Mouse (Mus musculus): ENCODE results near the gene Gm20388. TPM values are rescaled to one million over a fixed set of nuclear protein-coding genes. Genes with fewer than 3 reads are reported as not detected.

Gm20388 gene
- polyA plus RNA-seq, 1 experiment from 2014 or later = 1.7 TPM

DNA sequence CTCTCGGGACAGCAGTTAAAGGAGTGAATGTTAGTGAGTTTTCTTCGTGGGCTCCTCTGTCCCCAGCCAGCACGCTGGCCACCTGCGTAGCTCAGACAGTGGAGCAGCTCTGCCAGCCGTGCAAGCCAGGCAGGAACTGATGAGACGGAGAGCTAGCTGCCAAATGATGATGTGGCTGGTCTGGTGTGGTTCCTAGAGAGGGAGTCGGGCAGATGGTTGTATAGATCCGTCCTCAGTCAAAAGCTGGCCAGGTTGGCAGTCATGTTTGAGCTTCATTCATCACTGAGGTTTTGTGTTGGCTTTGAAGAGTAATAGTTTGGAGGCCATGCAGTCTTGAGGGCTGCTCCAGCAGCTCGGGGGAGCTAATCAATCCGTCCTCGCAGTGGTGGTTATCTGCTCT is 3588.3 kb downstream of the Gm20388 start:
- Histone ChIP-seq H3K27ac (no peak overlapping the region), H3K36me3 (peaks cover 100% of the 10 kb centered on the region), H3K9me3 (peaks cover 8% of the 10 kb centered on the region; the same call in 1 of the 2 replicates), H3K4me1 (replicated peaks) (no peaks in the 10 kb centered on the region), H3K4me3 (no peak overlapping the region), H3K27me3 (ENCODE audit: insufficient read depth, poor library complexity, severe bottlenecking) (no peaks in the 10 kb centered on the region)
- DNase-seq (ENCODE audit: low spot score) = no peak
- 94% methylated on average over 11 of the region's 11 CpGs for WGBS

DNA sequence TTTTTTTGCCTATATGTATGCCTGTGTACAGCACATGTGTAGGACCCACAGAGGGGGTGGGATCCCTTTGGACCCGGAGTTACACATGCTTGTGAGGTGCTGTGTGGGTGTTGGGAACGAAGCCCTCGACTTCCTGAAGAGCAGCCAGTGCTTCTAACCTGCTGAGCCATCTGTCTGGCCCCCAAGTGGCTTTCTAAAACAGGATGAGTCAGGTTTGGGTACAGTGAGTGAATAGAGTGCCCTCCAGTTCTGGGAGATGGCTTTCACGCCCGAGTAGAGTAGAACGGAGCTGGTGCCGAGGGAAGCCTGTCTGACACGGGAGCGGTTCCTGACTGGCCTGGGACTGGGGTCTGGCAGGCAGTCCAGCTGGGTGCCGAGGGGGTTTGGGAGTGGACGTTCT is 3588.9 kb downstream of the Gm20388 start:
- whole genome bisulfite sequencing = 94% methylated on average over 11 of the region's 11 CpGs
- H3K27me3 ChIP-seq (ENCODE audit: insufficient read depth, poor library complexity, severe bottlenecking) = no peaks in the 10 kb centered on the region
- peaks cover 8% of the 10 kb centered on the region; the same call in 1 of the 2 replicates for H3K9me3 ChIP-seq
- no peak overlapping the region for H3K4me3 ChIP-seq
- no peaks in the 10 kb centered on the region for H3K4me1 ChIP-seq (replicated peaks)
- H3K27ac ChIP-seq = no peak overlapping the region
- DNase-seq (ENCODE audit: low spot score) = no peak
- peaks cover 100% of the 10 kb centered on the region for H3K36me3 ChIP-seq

DNA sequence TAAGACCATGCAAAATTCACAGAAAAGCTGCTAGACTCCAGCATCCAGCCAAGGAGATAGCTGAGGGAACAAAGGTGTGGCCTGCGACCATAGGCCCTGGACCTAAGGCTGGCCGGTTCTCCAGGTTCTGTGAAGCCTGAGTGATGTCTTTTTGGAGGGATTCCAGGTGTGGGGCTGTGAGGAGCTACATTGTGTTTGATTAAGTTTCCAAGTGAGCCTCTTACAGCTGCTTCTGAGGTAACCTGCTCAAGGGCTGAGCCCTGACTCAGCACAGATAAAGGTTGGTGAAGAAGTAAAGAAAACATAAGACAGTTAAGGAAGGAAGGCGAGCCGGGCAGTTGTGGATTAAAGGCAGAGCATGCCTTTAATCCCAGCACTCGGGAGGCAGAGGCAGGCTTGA is 3591.6 kb downstream of the Gm20388 start:
- Histone ChIP-seq H3K9me3 (peaks cover 8% of the 10 kb centered on the region; the same call in 1 of the 2 replicates), H3K27me3 (ENCODE audit: insufficient read depth, poor library complexity, severe bottlenecking) (no peaks in the 10 kb centered on the region), H3K4me3 (no peak overlapping the region), H3K36me3 (peaks cover 100% of the 10 kb centered on the region), H3K4me1 (replicated peaks) (no peaks in the 10 kb centered on the region), H3K27ac (no peak overlapping the region)
- WGBS = 96% methylated on average over 5 of the region's 5 CpGs
- no peak for DNase-seq (ENCODE audit: low spot score)

DNA sequence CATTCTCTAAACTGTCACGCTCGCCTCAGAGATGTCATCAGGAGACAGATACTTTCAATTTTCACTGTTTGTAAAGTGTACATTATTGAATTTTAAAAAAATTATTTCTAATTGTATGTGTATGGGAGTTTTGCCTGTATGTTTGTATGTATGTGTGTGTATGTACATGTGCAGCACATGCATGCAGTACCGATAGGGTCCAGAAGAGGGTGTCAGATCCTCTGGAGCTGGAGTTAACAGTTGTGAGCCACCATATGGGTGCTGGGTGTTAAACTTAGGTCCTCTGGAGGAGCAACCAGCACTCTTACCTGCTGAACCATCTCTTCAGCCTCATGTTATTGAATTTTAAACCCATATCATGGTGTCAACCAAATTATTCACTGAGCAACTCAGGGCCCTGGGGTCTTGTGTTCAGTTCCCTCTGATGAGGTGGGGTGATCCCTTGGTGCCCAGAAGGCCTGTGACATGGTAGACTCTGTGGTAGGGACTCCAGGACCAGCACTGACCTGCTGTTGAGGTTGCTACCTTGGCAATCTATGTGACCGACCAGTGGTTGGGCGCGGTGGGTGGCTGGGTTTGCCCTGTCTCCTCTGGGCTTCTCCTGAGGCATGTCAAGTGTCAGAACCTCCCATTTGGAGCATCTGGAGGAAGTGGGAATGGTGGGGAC is 3593.3 kb downstream of the Gm20388 start:
- no peak overlapping the region for H3K4me3 ChIP-seq
- H3K27me3 ChIP-seq (ENCODE audit: insufficient read depth, poor library complexity, severe bottlenecking) = no peaks in the 10 kb centered on the region
- no peaks in the 10 kb centered on the region for H3K4me1 ChIP-seq (replicated peaks)
- H3K9me3 ChIP-seq = peaks cover 8% of the 10 kb centered on the region; the same call in 1 of the 2 replicates
- no peak overlapping the region for H3K27ac ChIP-seq
- WGBS = 97% methylated on average over 6 of the region's 6 CpGs
- no peak for DNase-seq (ENCODE audit: low spot score)
- H3K36me3 ChIP-seq = peaks cover 100% of the 10 kb centered on the region

DNA sequence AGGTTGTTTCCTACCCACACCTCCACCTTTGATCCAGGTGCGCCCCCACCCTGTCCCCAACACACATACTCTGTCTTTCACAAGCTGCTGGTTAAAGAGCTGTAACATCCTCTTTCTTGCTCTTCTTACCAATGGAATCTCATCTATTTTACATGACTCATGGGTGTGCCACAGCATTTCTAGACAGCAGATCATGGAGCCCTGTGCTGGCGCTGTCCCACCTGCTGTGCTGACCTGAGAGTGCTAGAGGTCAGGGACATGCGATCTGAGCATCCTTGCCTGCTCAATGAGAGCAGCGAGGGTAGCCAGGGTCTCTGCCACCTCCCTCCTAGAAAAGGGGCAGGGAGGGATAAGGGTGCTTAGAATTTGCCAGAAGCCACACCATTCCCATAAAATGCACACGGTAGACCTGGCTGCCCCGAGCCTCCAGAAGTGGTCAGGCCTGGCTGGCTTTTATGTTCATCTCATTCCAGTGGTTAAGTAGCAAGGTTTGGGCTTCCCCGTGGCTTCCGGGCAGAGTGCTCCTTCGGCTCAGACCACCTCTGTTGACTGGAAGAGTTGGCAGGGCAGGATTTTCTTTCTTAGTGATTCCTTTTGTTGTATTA is 3594.1 kb downstream of the Gm20388 start:
- Histone ChIP-seq H3K9me3 (peaks cover 8% of the 10 kb centered on the region; the same call in 1 of the 2 replicates), H3K4me1 (replicated peaks) (no peaks in the 10 kb centered on the region), H3K4me3 (no peak overlapping the region), H3K27me3 (ENCODE audit: insufficient read depth, poor library complexity, severe bottlenecking) (no peaks in the 10 kb centered on the region), H3K36me3 (peaks cover 100% of the 10 kb centered on the region), H3K27ac (no peak overlapping the region)
- WGBS = 88% methylated on average over 9 of the region's 9 CpGs
- DNase-seq (ENCODE audit: low spot score) = no peak

DNA sequence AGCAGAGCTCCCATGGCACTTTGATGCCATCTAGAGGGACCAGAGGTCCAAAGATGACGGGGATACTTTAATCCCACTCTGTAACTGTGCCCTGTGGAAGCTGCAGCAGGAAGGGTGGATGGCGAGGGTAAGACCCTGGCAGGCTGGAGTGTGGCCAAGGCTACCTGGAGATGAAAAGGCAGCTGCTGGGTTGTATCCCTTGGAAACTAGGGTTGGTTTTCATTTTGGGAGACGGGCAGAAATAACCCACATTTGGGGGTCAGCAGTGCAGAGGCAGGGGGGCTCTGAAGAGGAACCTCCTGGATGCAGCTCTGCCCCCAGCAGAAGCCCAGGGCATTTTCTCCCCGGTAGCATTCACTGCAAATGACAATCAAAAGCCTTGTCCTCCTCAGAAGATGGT is 3594.6 kb downstream of the Gm20388 start:
- DNase-seq (ENCODE audit: low spot score) = no peak
- peaks cover 8% of the 10 kb centered on the region; the same call in 1 of the 2 replicates for H3K9me3 ChIP-seq
- H3K36me3 ChIP-seq = peaks cover 100% of the 10 kb centered on the region
- no peak overlapping the region for H3K4me3 ChIP-seq
- H3K27me3 ChIP-seq (ENCODE audit: insufficient read depth, poor library complexity, severe bottlenecking) = no peaks in the 10 kb centered on the region
- WGBS = 86% methylated on average over 4 of the region's 4 CpGs
- no peak overlapping the region for H3K27ac ChIP-seq
- H3K4me1 ChIP-seq (replicated peaks) = no peaks in the 10 kb centered on the region

DNA sequence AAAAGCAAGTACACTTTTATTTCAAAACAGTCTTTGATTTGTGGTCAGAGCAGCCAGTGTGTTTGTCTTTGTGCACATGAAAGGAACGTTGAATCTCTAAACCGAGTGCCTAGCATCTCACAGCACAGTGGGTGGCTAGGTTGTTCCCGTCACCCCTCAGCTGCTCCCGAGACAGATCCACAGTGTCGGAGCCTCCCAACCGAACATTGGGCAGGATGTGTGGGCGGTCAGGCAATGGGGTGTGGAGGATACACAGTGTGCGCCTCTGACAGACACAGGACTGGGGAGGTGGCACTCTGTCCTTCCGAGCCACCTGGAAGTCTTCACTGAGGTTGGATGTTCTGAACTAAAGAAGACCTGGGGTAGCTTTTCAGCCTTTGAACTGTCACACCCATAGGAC is 3595.1 kb downstream of the Gm20388 start:
- H3K9me3 ChIP-seq = peaks cover 8% of the 10 kb centered on the region; the same call in 1 of the 2 replicates
- peaks cover 100% of the 10 kb centered on the region for H3K36me3 ChIP-seq
- H3K27ac ChIP-seq = no peak overlapping the region
- no peaks in the 10 kb centered on the region for H3K27me3 ChIP-seq (ENCODE audit: insufficient read depth, poor library complexity, severe bottlenecking)
- H3K4me1 ChIP-seq (replicated peaks) = no peaks in the 10 kb centered on the region
- WGBS = 86% methylated on average over 9 of the region's 9 CpGs
- DNase-seq (ENCODE audit: low spot score) = no peak
- no peak overlapping the region for H3K4me3 ChIP-seq

DNA sequence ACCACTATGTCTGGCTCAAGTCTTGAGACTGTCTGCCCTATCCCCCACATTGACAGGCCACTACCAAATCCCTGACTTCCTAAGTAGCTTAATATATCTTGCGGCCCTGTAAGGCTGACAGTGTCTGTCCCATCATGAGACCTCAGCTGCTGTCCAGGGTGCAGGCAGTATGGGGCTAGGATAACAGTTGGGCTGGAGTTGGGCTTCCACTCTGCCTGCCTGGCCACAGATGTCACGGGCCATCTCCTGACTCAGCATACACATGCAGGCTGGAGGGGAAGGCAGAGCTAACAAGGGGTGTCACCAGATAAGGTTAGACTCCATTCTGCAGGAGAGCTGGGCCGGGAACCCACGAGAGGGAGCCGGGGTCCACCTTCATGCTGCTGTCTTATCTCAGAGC is 3596.5 kb downstream of the Gm20388 start:
- Histone ChIP-seq H3K36me3 (peaks cover 90% of the 10 kb centered on the region), H3K27me3 (ENCODE audit: insufficient read depth, poor library complexity, severe bottlenecking) (peaks cover under 1% of the 10 kb centered on the region; the same call in 1 of the 2 replicates), H3K4me3 (no peak overlapping the region), H3K27ac (no peak overlapping the region), H3K9me3 (peaks cover 8% of the 10 kb centered on the region; the same call in 1 of the 2 replicates), H3K4me1 (replicated peaks) (no peaks in the 10 kb centered on the region)
- WGBS = 97% methylated on average over 5 of the region's 5 CpGs
- no peak for DNase-seq (ENCODE audit: low spot score)

DNA sequence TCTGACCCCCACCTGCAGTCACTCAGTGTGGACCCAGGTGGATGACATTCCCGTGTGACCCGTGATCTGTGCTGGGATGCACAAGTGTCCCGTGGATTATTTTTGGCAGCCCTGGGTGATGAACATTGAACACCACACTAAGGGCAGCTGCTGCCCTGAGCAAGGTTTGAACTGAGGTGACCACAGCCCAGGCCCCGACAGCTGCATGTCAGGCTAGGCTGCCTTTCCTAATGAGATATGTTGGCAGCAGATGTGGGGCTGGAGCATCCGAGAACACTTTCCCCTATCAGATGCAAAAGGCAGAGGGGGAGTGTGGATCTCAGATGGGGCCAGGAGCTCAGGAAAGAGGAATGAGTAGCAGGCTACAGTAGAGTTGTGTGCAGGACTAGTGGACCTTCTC is 3600.2 kb downstream of the Gm20388 start:
- 76% methylated on average over 5 of the region's 5 CpGs for WGBS
- Histone ChIP-seq H3K9me3 (no peaks in the 10 kb centered on the region), H3K4me3 (no peak overlapping the region), H3K36me3 (peaks cover 54% of the 10 kb centered on the region), H3K27ac (no peak overlapping the region), H3K4me1 (replicated peaks) (peaks cover 26% of the 10 kb centered on the region), H3K27me3 (ENCODE audit: insufficient read depth, poor library complexity, severe bottlenecking) (peaks cover 36% of the 10 kb centered on the region)
- DNase-seq (ENCODE audit: low spot score) = no peak

DNA sequence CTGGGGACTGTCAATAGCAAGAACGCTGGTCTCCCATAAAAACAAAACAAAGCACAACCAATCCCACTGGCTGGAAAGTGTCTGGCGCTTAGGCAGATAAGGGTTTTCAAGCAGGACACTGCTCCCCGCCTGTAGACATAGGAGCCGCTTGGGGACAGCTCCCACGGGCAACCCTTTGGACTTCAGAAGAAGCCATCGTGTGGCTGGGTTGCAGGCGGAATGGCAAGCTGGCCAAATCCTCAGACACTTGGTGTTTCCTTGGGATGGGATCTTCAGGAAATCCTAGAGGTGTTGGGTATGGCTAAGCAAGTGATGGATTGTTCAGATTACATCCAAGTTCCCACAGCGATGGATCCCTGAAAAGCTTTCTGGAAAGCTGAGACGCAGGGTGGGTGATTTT is 3603.5 kb downstream of the Gm20388 start:
- 6% methylated on average over 9 of the region's 9 CpGs for WGBS
- H3K27me3 ChIP-seq (ENCODE audit: insufficient read depth, poor library complexity, severe bottlenecking) = peaks cover 56% of the 10 kb centered on the region
- H3K4me1 ChIP-seq (replicated peaks) = peaks cover 30% of the 10 kb centered on the region
- no peaks in the 10 kb centered on the region for H3K9me3 ChIP-seq
- peaks cover 21% of the 10 kb centered on the region for H3K36me3 ChIP-seq
- peak overlapping the region; percentile 76 for H3K4me3 ChIP-seq
- DNase-seq (ENCODE audit: low spot score) = peak; percentile 36
- H3K27ac ChIP-seq = peak overlapping the region; percentile 92

DNA sequence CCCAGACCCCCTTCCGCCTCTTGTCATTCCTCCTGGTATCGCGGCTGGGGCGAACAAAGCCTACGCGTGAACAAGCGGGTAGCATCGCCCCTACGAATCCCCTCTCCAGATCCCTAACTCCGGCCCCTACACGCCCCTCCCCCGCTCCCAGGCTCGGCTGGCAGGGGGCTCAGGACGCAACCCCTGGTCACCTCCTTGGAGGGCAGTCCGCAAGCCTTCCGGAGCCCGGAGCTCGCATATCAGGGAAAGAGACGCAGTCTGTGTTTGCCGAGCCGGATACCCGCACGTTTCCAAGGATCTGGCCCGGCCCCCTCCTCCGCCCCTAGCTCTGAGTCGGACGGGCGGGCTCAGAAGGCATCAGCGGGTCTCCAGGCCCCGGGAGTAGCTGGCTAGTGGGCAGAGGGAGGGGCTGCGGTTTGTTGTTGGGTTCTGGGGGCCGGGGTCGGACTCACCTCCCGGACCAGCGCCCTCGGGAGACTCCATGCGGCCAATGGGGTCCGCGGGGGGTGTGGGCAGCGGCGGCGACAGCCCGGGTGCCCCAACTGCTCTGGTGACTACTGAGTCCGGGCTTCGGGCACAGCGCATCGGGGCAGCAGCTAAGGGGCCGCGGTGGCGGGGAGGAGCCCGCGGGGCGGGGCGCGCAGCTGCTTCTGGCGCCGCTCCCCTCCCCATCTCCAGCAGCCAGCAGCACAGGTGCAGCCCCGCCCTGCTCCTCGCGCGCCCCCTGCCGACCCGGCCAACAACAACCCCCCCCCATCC is 3604.3 kb downstream of the Gm20388 start, which contains the start of gene Dbndd1:
Gene Dbndd1, minus strand, starts transcription at position 683 of the 759 bp plus-strand sequence.
- Histone ChIP-seq H3K9me3 (no peaks in the 10 kb centered on the region), H3K27ac (peak within 1 kb of the TSS; percentile 92), H3K36me3 (peaks cover 12% of the 10 kb centered on the region), H3K4me1 (replicated peaks) (peaks cover 37% of the 10 kb centered on the region), H3K4me3 (peak within 1 kb of the TSS; percentile 76), H3K27me3 (ENCODE audit: insufficient read depth, poor library complexity, severe bottlenecking) (peaks cover 56% of the 10 kb centered on the region)
- WGBS = under 1% methylated on average over 57 of the region's 63 CpGs
- DNase-seq (ENCODE audit: low spot score) = peak; percentile 85

DNA sequence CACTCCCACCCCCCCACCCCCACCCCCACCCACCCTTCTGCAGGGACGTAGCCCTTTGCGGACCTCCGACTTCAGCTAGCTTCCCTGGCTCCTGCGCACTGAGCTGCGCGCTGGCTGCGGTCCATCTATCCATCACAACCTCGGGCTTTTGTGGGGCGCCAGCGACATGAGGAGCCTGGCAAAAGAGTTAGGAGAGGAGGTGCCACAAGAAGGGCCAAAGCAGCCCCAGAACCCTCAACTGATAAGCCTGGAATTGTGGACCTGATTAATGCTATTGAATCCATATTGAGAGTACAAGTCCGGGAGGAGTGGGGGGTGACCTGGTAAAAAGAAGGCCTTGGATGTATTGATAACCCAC is 3604.9 kb downstream of the Gm20388 start:
- no peak for DNase-seq (ENCODE audit: low spot score)
- peaks cover 56% of the 10 kb centered on the region for H3K27me3 ChIP-seq (ENCODE audit: insufficient read depth, poor library complexity, severe bottlenecking)
- peaks cover 41% of the 10 kb centered on the region for H3K4me1 ChIP-seq (replicated peaks)
- H3K36me3 ChIP-seq = peaks cover 11% of the 10 kb centered on the region
- peak overlapping the region; percentile 76 for H3K4me3 ChIP-seq
- WGBS = 2% methylated on average over 11 of the region's 11 CpGs
- peak overlapping the region; percentile 92 for H3K27ac ChIP-seq
- H3K9me3 ChIP-seq = no peaks in the 10 kb centered on the region

DNA sequence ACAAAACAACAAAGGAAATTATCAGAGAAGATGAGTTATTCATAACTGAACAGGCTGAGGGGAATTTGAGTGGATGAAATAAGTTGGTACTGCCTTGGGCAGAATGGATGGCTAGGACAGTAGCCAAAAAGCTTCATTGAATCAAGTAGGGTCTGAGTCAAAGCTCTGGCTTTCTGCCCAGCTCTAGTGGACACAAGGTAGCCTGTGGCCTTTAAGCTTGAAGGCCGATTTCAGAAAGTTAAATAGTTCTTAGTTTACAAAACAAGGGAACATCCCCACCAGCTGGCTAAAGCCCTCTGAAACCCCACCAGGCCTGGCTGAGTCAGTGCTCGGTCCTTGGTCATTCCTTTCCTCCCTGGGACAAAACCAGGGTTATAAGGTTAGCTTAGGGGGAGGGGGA is 3606.0 kb downstream of the Gm20388 start:
- H3K36me3 ChIP-seq = peaks cover 15% of the 10 kb centered on the region
- no peaks in the 10 kb centered on the region for H3K9me3 ChIP-seq
- peaks cover 56% of the 10 kb centered on the region for H3K27me3 ChIP-seq (ENCODE audit: insufficient read depth, poor library complexity, severe bottlenecking)
- WGBS = 30% methylated on average over 2 of the region's 2 CpGs
- peaks cover 42% of the 10 kb centered on the region for H3K4me1 ChIP-seq (replicated peaks)
- no peak for DNase-seq (ENCODE audit: low spot score)
- H3K27ac ChIP-seq = no peak overlapping the region
- H3K4me3 ChIP-seq = no peak overlapping the region

Measured in hindbrain, embryonic 10.5 days (tissue).